Mouse (Mus musculus) erythroblast, embryonic 14.5 days (primary cell): ENCODE results near the gene Znrd1as.

Experiments used
- GATA1 ChIP-seq: IDR thresholded peaks from 2 replicates; pipeline ENCODE4 v1.6.1; 2012; ENCODE audit warnings: low read length, inconsistent platforms, mixed read lengths
- TAL1 ChIP-seq: IDR thresholded peaks from 3 replicates; pipeline ENCODE4 v1.6.1; 2012; ENCODE audit warnings: low read length, inconsistent platforms, mixed read lengths

DNA sequence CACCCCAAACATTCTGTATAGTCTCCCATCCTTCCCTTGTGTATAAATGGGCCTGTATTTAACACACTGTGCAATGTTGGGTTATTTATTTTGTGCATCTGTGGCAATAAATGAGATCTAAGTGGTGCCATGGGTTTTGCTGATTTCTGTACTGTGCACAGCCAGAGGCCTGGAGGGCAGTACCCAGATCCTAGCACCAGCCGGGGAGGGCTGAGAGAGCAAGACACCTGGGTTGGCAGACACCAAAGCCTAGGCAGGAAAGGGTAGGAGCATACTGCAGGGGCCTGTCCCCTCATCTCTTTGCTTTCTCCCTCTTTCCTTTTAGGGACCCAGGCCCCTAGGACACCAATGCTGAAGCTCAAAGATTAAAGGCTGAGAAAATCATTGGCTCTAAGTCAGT, 10.1 kb upstream of the Znrd1as start:
- TF ChIP-seq TAL1 (no peak), GATA1 (no peak)
